Mouse (Mus musculus): ENCODE measurements around the gene Liph.

GRCm38 (mm10) chr16:21971446-21971845 lies 24.0 kb downstream of the Liph start:
- TF ChIP-seq CTCF (IDR thresholded peaks at IDR 0.05; ENCODE audit: insufficient read depth, low read depth, low read length) (no peak), POLR2A (IDR thresholded peaks at IDR 0.05; ENCODE audit: insufficient read depth, low read depth, low read length) (no peak)

Data from olfactory bulb, adult 2 months (tissue).